Mouse (Mus musculus): ENCODE results near the gene Pcp2. TPM values are rescaled to one million over a fixed set of nuclear protein-coding genes. Genes with fewer than 3 reads are reported as not detected.

The Pcp2 gene
- total and polyA plus RNA-seq, 3 experiments = 0.38 to 0.56 TPM; not detected in 1

- in situ Hi-C loops (cut with MboI; ENCODE audit: low pct_ligation_motif_present, low pct_unique_long_range_greater_than_20kb, low sequenced_read_pairs) = no loop called here
- no peak overlapping the region for H3K4me2 ChIP-seq (ENCODE audit: insufficient read depth, low read depth, poor library complexity, severe bottlenecking)
- no peak for DNase-seq (ENCODE audit: extremely low read depth)
- H3K4me3 ChIP-seq (replicated peaks in 1 of 3; ENCODE audit: low read depth in 2 of 3, low read length in 2 of 3, poor library complexity in 1 of 3) = no peak overlapping the region
- dilution Hi-C loops (cut with MboI; ENCODE audit: extremely low pct_ligation_motif_present, extremely low pct_unique_long_range_greater_than_20kb, low sequenced_read_pairs) = no loop called here
- H3K79me2 ChIP-seq (replicated peaks; ENCODE audit: control insufficient read depth, extremely low read depth, insufficient read depth, poor library complexity, severe bottlenecking) = no peaks in the 10 kb centered on the region
- no peaks in the 10 kb centered on the region for H3K9me3 ChIP-seq (replicated peaks; ENCODE audit: low read length)
- H3K4me1 ChIP-seq (ENCODE audit: control insufficient read depth in 1 of 2, insufficient read depth in 2 of 2) = peaks cover 13 to 16% of the 10 kb centered on the region in 2 experiments
- no peaks in the 10 kb centered on the region for H3K36me3 ChIP-seq (replicated peaks in 1 of 2; ENCODE audit: control insufficient read depth in 1 of 2, insufficient read depth in 1 of 2, low read length in 1 of 2)
- H3K27ac ChIP-seq (ENCODE audit: insufficient read depth, low read depth) = no peak overlapping the region
- H3K27me3 ChIP-seq (replicated peaks) = peaks cover 2% of the 10 kb centered on the region
- TF ChIP-seq KAT2A (IDR thresholded peaks at IDR 0.05; ENCODE audit: insufficient replicate concordance, low read length) = no peak
- TF ChIP-seq TCF12 (IDR thresholded peaks at IDR 0.05; ENCODE audit: low read depth, low read length) = no peak
- TF ChIP-seq MAZ (IDR thresholded peaks at IDR 0.05; ENCODE audit: low read depth, low read length) = no peak
- no peak for TF ChIP-seq E2F4 (IDR thresholded peaks at IDR 0.05; ENCODE audit: insufficient replicate concordance, low read depth, low read length)
- TF ChIP-seq USF1 (IDR thresholded peaks at IDR 0.05; ENCODE audit: low read depth, low read length) = no peak
- TF ChIP-seq UBTF (IDR thresholded peaks at IDR 0.05; ENCODE audit: low read depth, low read length) = no peak
- no peak for TF ChIP-seq JUN (IDR thresholded peaks at IDR 0.05; ENCODE audit: insufficient read depth, low read depth, low read length)
- no peak for TF ChIP-seq MXI1 (IDR thresholded peaks at IDR 0.05; ENCODE audit: low read depth, low read length)
- H3K9ac ChIP-seq (ENCODE audit: insufficient read depth, low read depth) = no peak overlapping the region
Observed at GRCm38 (mm10) chr8:3598054-3598453, 27.3 kb downstream of the Pcp2 start.

- dilution Hi-C loops (cut with MboI; ENCODE audit: extremely low pct_ligation_motif_present, extremely low pct_unique_long_range_greater_than_20kb, low sequenced_read_pairs) (no loop called here), in situ Hi-C loops (cut with MboI; ENCODE audit: low pct_ligation_motif_present, low pct_unique_long_range_greater_than_20kb, low sequenced_read_pairs) (no loop called here)
Observed at GRCm38 (mm10) chr8:3594466-3594865, 30.9 kb downstream of the Pcp2 start.

GRCm38 (mm10) chr8:3593470-3593869 is 31.9 kb downstream of the Pcp2 start:
- H3K36me3 ChIP-seq (replicated peaks in 1 of 2; ENCODE audit: control insufficient read depth in 1 of 2, insufficient read depth in 1 of 2, low read length in 1 of 2) = no peaks in the 10 kb centered on the region
- H3K4me2 ChIP-seq (ENCODE audit: insufficient read depth, low read depth, poor library complexity, severe bottlenecking) = no peak overlapping the region
- H3K27me3 ChIP-seq (replicated peaks) = peaks cover 4% of the 10 kb centered on the region
- H3K79me2 ChIP-seq (replicated peaks; ENCODE audit: control insufficient read depth, extremely low read depth, insufficient read depth, poor library complexity, severe bottlenecking) = no peaks in the 10 kb centered on the region
- H3K9me3 ChIP-seq (replicated peaks; ENCODE audit: low read length) = no peaks in the 10 kb centered on the region
- H3K4me1 ChIP-seq (ENCODE audit: control insufficient read depth in 1 of 2, insufficient read depth in 2 of 2) = peaks cover 0 to 7% of the 10 kb centered on the region in 2 experiments; a peak in 3 of 4 replicates
- no peak overlapping the region for H3K9ac ChIP-seq (ENCODE audit: insufficient read depth, low read depth)
- no peak overlapping the region for H3K27ac ChIP-seq (ENCODE audit: insufficient read depth, low read depth)
- TF ChIP-seq ZKSCAN1 (IDR thresholded peaks at IDR 0.05; ENCODE audit: borderline replicate concordance, low read depth, low read length) = no peak
- no peak for TF ChIP-seq TBP (conservative IDR thresholded peaks at IDR 0.05; ENCODE audit: low read depth, low read length)
- dilution Hi-C loops (cut with MboI; ENCODE audit: extremely low pct_ligation_motif_present, extremely low pct_unique_long_range_greater_than_20kb, low sequenced_read_pairs) (no loop called here), in situ Hi-C loops (cut with MboI; ENCODE audit: low pct_ligation_motif_present, low pct_unique_long_range_greater_than_20kb, low sequenced_read_pairs) (no loop called here)
- no peak for DNase-seq (ENCODE audit: extremely low read depth)
- no peak overlapping the region for H3K4me3 ChIP-seq (replicated peaks in 1 of 3; ENCODE audit: low read depth in 2 of 3, low read length in 2 of 3, poor library complexity in 1 of 3)

More at GRCm38 (mm10) chr8:3594466-3594865, 30.9 kb downstream of the Pcp2 start:
- Histone ChIP-seq H3K4me3 (replicated peaks in 1 of 3; ENCODE audit: low read depth in 2 of 3, low read length in 2 of 3, poor library complexity in 1 of 3) (no peak overlapping the region), H3K79me2 (replicated peaks; ENCODE audit: control insufficient read depth, extremely low read depth, insufficient read depth, poor library complexity, severe bottlenecking) (no peaks in the 10 kb centered on the region), H3K4me1 (ENCODE audit: control insufficient read depth in 1 of 2, insufficient read depth in 2 of 2) (peaks cover 8 to 16% of the 10 kb centered on the region in 2 experiments), H3K4me2 (ENCODE audit: insufficient read depth, low read depth, poor library complexity, severe bottlenecking) (no peak overlapping the region), H3K9me3 (replicated peaks; ENCODE audit: low read length) (no peaks in the 10 kb centered on the region), H3K36me3 (replicated peaks in 1 of 2; ENCODE audit: control insufficient read depth in 1 of 2, insufficient read depth in 1 of 2, low read length in 1 of 2) (no peaks in the 10 kb centered on the region), H3K9ac (ENCODE audit: insufficient read depth, low read depth) (no peak overlapping the region), H3K27me3 (replicated peaks) (peaks cover 2% of the 10 kb centered on the region), H3K27ac (ENCODE audit: insufficient read depth, low read depth) (no peak overlapping the region)
- TF ChIP-seq CTCF (conservative IDR thresholded peaks at IDR 0.05 in 1 of 2, IDR thresholded peaks at IDR 0.05 in 1 of 2; ENCODE audit: low read depth in 2 of 2, low read length in 2 of 2) = no peak
- no peak for DNase-seq (ENCODE audit: extremely low read depth)

Measured in CH12.LX (cell line).